ENCODE assay signal across 8 mouse cellular contexts in the genomic region with DNA sequence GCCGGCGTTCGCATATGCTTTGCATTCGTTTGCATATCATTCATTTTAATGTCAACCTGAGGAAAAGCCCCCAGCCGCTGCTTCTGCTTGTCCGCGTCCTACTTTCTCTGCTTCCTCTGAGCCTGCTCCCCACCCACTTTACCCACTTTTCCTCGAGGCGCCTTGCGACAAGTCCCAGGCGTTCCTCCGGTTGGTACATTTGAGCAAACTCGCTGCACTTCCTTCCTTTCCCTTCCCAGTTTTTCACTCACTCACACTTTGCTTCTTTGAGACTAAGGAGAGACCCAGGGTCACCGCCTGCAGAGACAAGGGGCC. TPM values are rescaled to one million over a fixed set of nuclear protein-coding genes. Genes with fewer than 3 reads are reported as not detected.
DNase-seq lines count a peak whose midpoint lies in the region; ATAC-seq lines count a peak whose summit lies in the region.

No protein-coding gene starts in this region.

- H3K27ac ChIP-seq in heart, embryonic 14.5 days (replicated peaks in 1 of 2; ENCODE audit: control insufficient read depth in 1 of 2, insufficient read depth in 1 of 2, low read depth in 2 of 2, low read length in 2 of 2): peak overlapping the region in 1 of 2 experiments; percentile 77; a peak in 1 of 4 replicates
- H3K27ac ChIP-seq in hindbrain, embryonic 13.5 days: peak overlapping the region; percentile 99
- no peak overlapping the region for H3K27ac ChIP-seq in midbrain, embryonic 11.5 days (ENCODE audit: low read depth, low read length)

- H3K9ac ChIP-seq in heart, embryonic 14.5 days (ENCODE audit: low read length): peak overlapping the region; percentile 75
- peak overlapping the region; percentile 94 for H3K9ac ChIP-seq in hindbrain, embryonic 13.5 days
- H3K9ac ChIP-seq in midbrain, embryonic 11.5 days (ENCODE audit: low read length): no peak overlapping the region; the same call in 1 of the 2 replicates

- peaks cover 69% of the 10 kb centered on the region for H3K27me3 ChIP-seq in heart, embryonic 14.5 days (ENCODE audit: control insufficient read depth, insufficient read depth, low read length)
- H3K27me3 ChIP-seq in hindbrain, embryonic 13.5 days: peaks cover 24% of the 10 kb centered on the region
- H3K27me3 ChIP-seq in midbrain, embryonic 11.5 days (ENCODE audit: control insufficient read depth, insufficient read depth, low read length): peaks cover 42% of the 10 kb centered on the region

- no peaks in the 10 kb centered on the region for H3K36me3 ChIP-seq in heart, embryonic 14.5 days (ENCODE audit: control insufficient read depth, insufficient read depth, low read length)
- H3K36me3 ChIP-seq in hindbrain, embryonic 13.5 days: no peaks in the 10 kb centered on the region; the same call in 1 of the 2 replicates
- H3K36me3 ChIP-seq in midbrain, embryonic 11.5 days (ENCODE audit: control insufficient read depth, insufficient read depth, low read length): no peaks in the 10 kb centered on the region

- H3K4me2 ChIP-seq in heart, embryonic 14.5 days (ENCODE audit: low read length): peak overlapping the region; percentile 96
- H3K4me2 ChIP-seq in hindbrain, embryonic 13.5 days: peak overlapping the region; percentile 90
- H3K4me2 ChIP-seq in midbrain, embryonic 11.5 days: peak overlapping the region; percentile 90

- WGBS in heart, embryonic 14.5 days: 1% methylated on average over 14 of the region's 14 CpGs
- WGBS in hindbrain, embryonic 13.5 days: under 1% methylated on average over 14 of the region's 14 CpGs
- WGBS in midbrain, embryonic 11.5 days: under 1% methylated on average over 14 of the region's 14 CpGs

- peaks cover 0 to 19% of the 10 kb centered on the region in 2 experiments; a peak in 1 of 4 replicates for H3K4me1 ChIP-seq in heart, embryonic 14.5 days (ENCODE audit: control insufficient read depth in 2 of 2, insufficient read depth in 2 of 2, low read length in 2 of 2)
- peaks cover 62% of the 10 kb centered on the region for H3K4me1 ChIP-seq in hindbrain, embryonic 13.5 days (replicated peaks)
- peaks cover 7% of the 10 kb centered on the region; the same call in 1 of the 2 replicates for H3K4me1 ChIP-seq in midbrain, embryonic 11.5 days (ENCODE audit: control insufficient read depth, insufficient read depth, low read length)

- peak overlapping the region; percentile 63 to 68 for H3K4me3 ChIP-seq in heart, embryonic 14.5 days (ENCODE audit: control insufficient read depth in 1 of 2, insufficient read depth in 1 of 2, low read depth in 1 of 2, low read length in 2 of 2)
- H3K4me3 ChIP-seq in hindbrain, embryonic 13.5 days: peak overlapping the region; percentile 86
- peak overlapping the region; percentile 66 for H3K4me3 ChIP-seq in midbrain, embryonic 11.5 days (ENCODE audit: low read depth, low read length)

- no peaks in the 10 kb centered on the region for H3K9me3 ChIP-seq in heart, embryonic 14.5 days (ENCODE audit: control insufficient read depth, low read length)
- no peaks in the 10 kb centered on the region for H3K9me3 ChIP-seq in hindbrain, embryonic 13.5 days
- H3K9me3 ChIP-seq in midbrain, embryonic 11.5 days (ENCODE audit: control insufficient read depth, low read length): no peaks in the 10 kb centered on the region

- intact Hi-C loops in heart, postnatal 25 days (cut with DNase I): loop anchor here (2.0 kb wide), 4 partner anchors 34 to 152 kb away; a partner anchor contains a TSS

- no peak for DNase-seq in heart, postnatal 25 days (ENCODE audit: low spot score)
- DNase-seq in ZHBTc4 (ENCODE audit: low read depth, low spot score): peak; percentile 77
- DNase-seq in midbrain, embryonic 11.5 days (ENCODE audit: low spot score, missing footprints): no peak
- no peak for DNase-seq in ovary, postnatal 10 days (ENCODE audit: low spot score)
- no peak for DNase-seq in urinary bladder, adult 18-20 months (ENCODE audit: low spot score in 2 of 2)
- DNase-seq in urinary bladder, postnatal 4 days (ENCODE audit: low spot score in 2 of 2): no peak

- no peak for ATAC-seq in heart, embryonic 14.5 days (ENCODE audit: insufficient number of reproducible peaks, insufficient read depth, low FRiP score, low read depth)
- no peak for ATAC-seq in hindbrain, embryonic 13.5 days (ENCODE audit: low FRiP score)
- no peak for ATAC-seq in midbrain, embryonic 11.5 days (ENCODE audit: low FRiP score)

RNA-seq across cellular contexts. Expression of a gene that starts 20.1 kb away (rescaled TPM):
- polyA plus RNA-seq in heart, embryonic 14.5 days (2014; fragmentation: Nextera tagmentation; extraction: Ambion mirVana): 4.2 and 6.2 TPM in 2 replicates
- total RNA-seq in heart, postnatal 25 days (2021): 10 to 100 TPM; 18.5 to 25.3 TPM
- polyA plus RNA-seq in hindbrain, embryonic 13.5 days (2015; fragmentation: Nextera tagmentation; extraction: Ambion mirVana): 27.2 and 30.2 TPM in 2 replicates
- 6.1 and 6.4 TPM in 2 replicates for polyA plus RNA-seq in midbrain, embryonic 11.5 days (2014; fragmentation: Nextera tagmentation; extraction: Ambion mirVana)

RNA-seq across cellular contexts. Expression of a gene that starts 56.3 kb away (rescaled TPM):
- polyA plus RNA-seq in heart, embryonic 14.5 days (2014; fragmentation: Nextera tagmentation; extraction: Ambion mirVana): not detected in 2 replicates
- not detected for total RNA-seq in heart, postnatal 25 days (2021)
- polyA plus RNA-seq in hindbrain, embryonic 13.5 days (2015; fragmentation: Nextera tagmentation; extraction: Ambion mirVana): not detected in 2 replicates
- not detected in 2 replicates for polyA plus RNA-seq in midbrain, embryonic 11.5 days (2014; fragmentation: Nextera tagmentation; extraction: Ambion mirVana)
